Mouse (Mus musculus): Measurements from ENCODE around the gene Farp1.

The Farp1 gene

GRCm38 (mm10) chr14:121229036-121229773 lies 194.2 kb downstream of the Farp1 start:
- DNase-seq = no peak

GRCm38 (mm10) chr14:121231232-121231631 lies 196.2 kb downstream of the Farp1 start:
- DNase-seq = no peak

- no peak for DNase-seq
These were observed 199.8 kb downstream of the Farp1 start for GRCm38 (mm10) chr14:121234741-121235307.

- DNase-seq = no peak
These were observed 201.7 kb downstream of the Farp1 start for GRCm38 (mm10) chr14:121236736-121237135.

- DNase-seq = no peak
These were observed 203.7 kb downstream of the Farp1 start for GRCm38 (mm10) chr14:121238727-121239126.

GRCm38 (mm10) chr14:121239386-121239785 lies 204.4 kb downstream of the Farp1 start:
- no peak for DNase-seq

- DNase-seq = no peak
These were observed 209.1 kb downstream of the Farp1 start for GRCm38 (mm10) chr14:121244104-121244503.

- DNase-seq = peak; percentile 88
These were observed 211.2 kb downstream of the Farp1 start for GRCm38 (mm10) chr14:121246048-121246731.

GRCm38 (mm10) chr14:121247287-121247686 lies 212.3 kb downstream of the Farp1 start:
- DNase-seq = no peak

- no peak for DNase-seq
These were observed 213.3 kb downstream of the Farp1 start for GRCm38 (mm10) chr14:121248346-121248745.

- no peak for DNase-seq
These were observed 216.1 kb downstream of the Farp1 start for GRCm38 (mm10) chr14:121251099-121251498.

- no peak for DNase-seq
These were observed 216.7 kb downstream of the Farp1 start for GRCm38 (mm10) chr14:121251708-121252107.

- DNase-seq = no peak
These were observed 217.5 kb downstream of the Farp1 start for GRCm38 (mm10) chr14:121252542-121252941.

- DNase-seq = no peak
These were observed 219.9 kb downstream of the Farp1 start for GRCm38 (mm10) chr14:121254869-121255268.

GRCm38 (mm10) chr14:121255469-121255868 lies 220.5 kb downstream of the Farp1 start:
- DNase-seq = no peak

- no peak for DNase-seq
These were observed 221.9 kb downstream of the Farp1 start for GRCm38 (mm10) chr14:121256896-121257295.

- no peak for DNase-seq
These were observed 224.3 kb downstream of the Farp1 start for GRCm38 (mm10) chr14:121259332-121259731.

- DNase-seq = peak; percentile 89
These were observed 224.8 kb downstream of the Farp1 start for GRCm38 (mm10) chr14:121259789-121260188.

GRCm38 (mm10) chr14:121261229-121261879 lies 226.4 kb downstream of the Farp1 start:
- no peak for DNase-seq

GRCm38 (mm10) chr14:121262606-121263005 lies 227.6 kb downstream of the Farp1 start:
- DNase-seq = no peak

- peak; percentile 95 for DNase-seq
These were observed 228.9 kb downstream of the Farp1 start for GRCm38 (mm10) chr14:121263912-121264311.

- DNase-seq = peak; percentile 96
These were observed 229.5 kb downstream of the Farp1 start for GRCm38 (mm10) chr14:121264453-121264852.

- DNase-seq = no peak
These were observed 232.8 kb downstream of the Farp1 start for GRCm38 (mm10) chr14:121267801-121268200.

All from heart, adult 11 months (tissue).